Mouse (Mus musculus) mouse embryonic stem cell (cell line): ENCODE measurements around the gene Cenpe.
"Not testable (repeated sequence)": the region's sequence is repeated elsewhere in the genome, so short reads cannot be mapped to it uniquely, and the experiment has no call there.

Experiments
- in situ Hi-C, 2 experiments: fragments of 300-500 bp; cut with MboI; formaldehyde crosslinking; loops; 1 replicate in 1 of 2; 3 replicates in 1 of 2; pipeline ENCODE4 v1.14.3; 2019 to 2020; ENCODE audit warnings: low sequenced_read_pairs in 2 of 2, low pct_unique_long_range_greater_than_20kb in 1 of 2, mixed read lengths in 1 of 2; ENCODE audit not compliant: unreplicated experiment in 1 of 2

Gene Cenpe

DNA sequence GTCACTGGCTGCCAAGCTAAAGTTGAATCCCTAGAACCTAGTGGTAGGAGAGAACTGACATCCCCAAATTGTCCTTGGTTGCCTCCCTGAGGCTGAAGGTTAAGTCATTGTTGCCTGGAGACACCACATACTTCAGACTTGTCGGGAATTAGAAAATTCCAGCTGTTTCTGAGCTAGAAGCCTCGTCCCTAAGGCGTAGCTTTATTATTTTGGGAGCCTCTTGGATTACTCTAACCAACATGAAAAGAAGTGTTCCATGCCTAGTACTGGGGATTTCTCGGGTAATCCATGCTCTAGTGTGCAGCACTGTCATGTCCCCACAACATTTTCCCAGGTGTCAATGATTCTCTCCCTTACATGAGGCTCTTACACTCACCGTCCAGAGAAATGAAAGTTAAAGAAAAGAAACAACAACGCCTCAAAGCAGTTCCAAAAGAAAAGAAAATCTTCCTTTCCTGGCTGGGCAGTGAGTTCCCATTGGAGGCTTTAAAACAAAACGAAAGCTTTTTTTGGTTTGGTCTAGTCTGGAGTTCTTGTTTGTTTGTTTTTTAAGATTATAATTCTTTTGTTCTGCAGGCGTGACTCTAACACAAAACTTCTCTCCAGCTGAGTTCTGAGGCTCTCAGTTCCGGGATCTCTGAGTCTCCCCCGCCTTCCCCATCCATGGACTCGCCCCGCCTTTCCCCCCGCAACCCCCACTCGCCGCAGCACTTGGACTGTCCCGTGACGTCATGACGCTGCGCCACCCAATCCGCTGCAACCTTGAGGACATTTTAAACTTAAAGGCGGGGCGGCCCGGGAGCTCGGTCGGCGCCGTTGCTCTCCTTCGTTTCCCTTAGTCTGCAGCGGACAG, at the start of gene Cenpe:
Gene Cenpe (plus strand): TSS at position 733 of the 853 bp plus-strand sequence.
- in situ Hi-C loops = no loop called here

DNA sequence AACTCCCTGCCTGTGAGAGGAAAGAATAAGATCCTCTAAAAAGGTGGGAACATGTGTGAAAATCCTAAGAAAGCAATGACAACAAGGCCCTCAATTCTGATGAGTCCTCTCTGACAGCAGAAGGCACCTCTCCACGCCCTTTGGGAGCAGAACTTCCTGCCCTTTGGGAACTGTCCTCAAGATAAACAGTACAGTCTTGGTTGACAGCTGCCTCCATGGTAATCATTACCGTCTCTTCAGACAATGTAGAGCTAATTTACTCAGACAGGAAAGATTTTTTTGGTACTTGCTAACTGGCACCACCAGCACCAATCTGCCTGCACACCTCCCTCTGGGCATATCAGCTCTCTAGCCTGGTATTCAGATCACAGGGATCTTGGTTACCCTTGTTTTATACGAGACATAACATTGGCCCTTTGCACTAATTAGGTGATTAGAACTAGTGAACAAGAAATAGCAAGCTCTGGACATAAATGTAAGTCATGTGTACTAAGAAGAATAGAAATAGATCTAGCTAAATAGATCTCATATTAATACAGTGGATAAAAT, 40.4 kb upstream of the Cenpe start:
- in situ Hi-C loops = no loop called here

DNA sequence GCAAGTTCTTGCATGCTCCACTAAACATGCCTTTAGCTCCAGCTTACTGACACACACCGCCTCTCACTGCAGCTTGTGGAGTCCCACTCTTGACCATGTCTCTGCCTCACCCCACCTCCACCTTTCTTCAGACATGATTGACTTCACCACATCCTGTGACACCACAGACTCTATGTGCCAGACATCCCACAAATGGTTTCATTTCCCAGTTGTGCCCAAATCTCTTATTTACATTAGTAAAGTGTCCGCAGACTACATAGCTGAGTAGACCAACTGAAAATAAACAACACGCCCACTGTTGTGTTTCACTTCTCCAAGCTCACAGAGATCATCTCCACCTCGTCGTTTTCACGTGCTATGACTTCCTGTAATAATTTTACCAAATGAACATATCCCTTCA, 20.5 kb upstream of the Cenpe start:
- in situ Hi-C loops = no loop called here

DNA sequence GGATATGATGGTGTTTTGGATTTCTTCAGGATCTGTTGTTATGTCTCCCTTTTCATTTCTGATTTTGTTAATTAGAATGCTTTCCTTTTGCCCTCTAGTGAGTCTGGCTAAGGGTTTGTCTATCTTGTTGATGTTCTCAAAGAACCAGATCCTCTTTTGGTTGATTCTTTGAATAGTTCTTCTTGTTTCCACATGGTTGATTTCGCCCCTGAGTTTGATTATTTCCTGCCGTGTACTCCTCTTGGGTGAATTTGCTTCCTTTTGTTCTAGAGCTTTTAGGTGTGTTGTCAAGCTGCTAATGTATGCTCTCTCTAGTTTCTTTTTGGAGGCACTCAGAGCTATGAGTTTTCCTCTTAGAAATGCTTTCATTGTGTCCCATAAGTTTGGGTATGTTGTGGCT, 14.3 kb upstream of the Cenpe start:
- in situ Hi-C loops = not testable (repeated sequence)

DNA sequence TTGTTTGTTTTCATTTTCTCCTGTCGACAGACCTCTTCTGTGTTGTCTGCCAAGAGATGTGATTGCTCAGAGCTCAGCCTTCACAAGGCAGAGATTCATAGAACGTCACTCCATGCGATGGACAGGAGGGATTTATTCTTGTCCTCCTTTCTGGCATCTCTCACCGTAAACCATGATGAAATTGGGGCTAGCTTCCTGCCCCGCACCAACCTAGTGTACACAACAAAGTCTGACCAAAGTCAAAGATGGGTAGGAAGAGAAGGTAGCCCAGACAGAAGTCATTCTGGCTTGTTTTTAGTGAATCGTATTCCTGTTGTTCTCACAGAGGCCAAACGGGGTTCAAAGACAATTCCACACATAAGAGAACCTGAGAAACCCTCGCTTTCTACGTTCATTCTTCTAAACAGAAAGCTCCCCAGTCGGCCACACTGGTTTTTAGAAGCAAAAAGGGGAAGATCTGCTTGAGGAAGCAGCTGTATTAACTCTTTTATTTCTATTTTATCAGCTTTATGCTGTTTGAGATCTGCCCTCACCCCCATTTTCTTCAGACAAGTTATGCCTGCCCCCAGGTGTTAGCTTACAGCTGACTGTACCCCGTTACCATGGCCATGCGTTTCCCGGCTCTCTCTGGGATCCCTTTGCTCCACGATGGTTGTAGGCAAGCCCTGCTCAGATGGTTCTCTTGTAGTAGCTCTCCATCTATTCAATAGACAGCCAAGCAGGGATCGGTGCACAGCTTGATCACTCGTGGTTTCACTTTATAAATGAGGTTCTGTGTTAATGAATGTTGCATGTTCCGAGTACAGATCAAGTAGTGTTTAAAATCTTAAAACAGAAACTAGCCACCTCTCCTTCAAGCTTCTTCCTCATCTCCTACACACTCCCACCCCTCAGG, 11.7 kb upstream of the Cenpe start:
- in situ Hi-C loops = no loop called here

DNA sequence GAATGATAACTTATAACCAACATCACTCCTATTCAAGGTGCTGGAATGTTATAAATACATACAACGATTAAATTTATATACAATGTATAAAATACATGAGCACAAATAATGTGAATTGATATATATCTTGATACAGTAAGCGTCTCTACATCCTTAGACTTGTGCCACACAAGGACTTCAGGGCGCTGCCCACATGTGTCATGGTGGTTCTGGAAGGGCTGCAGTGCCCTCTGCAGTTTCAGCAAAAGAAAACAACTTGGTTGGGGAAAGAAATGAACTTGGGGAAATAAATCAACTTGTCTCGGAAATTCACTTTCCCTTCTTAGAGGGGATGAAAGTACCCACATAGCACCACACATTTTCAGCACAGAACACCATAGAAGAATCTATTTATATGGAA, 5.7 kb upstream of the Cenpe start:
- in situ Hi-C loops = no loop called here

DNA sequence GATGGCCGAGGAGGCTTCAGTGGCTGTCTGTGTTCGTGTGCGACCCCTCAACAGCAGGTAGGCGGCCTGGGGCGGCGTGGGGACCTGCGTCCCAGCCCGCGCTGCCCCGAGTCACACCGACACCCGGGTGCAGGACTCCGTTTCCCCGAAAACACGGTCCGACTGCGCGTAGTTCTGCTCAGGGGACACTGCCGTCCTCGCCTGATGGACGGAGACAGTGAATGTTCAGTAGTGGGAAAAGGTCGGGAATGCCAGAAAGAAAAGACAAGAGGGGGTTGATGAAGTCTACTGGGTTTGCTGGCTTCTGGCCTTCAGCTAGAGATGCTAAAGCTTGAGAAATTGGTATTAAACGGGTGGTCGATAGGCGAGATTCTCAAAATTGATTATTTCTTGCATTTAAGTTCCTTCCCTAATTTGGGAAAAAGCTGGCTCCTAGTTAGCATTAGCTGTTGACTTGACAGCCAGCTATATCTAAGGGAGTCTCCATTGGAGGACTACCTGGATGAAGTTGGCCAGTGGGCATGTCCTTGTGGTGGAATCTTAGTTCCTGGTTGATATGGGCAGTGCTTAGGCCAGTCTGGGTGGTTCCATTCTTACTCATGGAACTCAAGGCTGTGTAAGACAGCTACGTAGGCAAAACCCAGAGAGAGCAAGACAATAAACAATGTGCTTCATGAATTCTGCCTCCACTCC, 467 bp downstream of the Cenpe start:
- in situ Hi-C loops = no loop called here

DNA sequence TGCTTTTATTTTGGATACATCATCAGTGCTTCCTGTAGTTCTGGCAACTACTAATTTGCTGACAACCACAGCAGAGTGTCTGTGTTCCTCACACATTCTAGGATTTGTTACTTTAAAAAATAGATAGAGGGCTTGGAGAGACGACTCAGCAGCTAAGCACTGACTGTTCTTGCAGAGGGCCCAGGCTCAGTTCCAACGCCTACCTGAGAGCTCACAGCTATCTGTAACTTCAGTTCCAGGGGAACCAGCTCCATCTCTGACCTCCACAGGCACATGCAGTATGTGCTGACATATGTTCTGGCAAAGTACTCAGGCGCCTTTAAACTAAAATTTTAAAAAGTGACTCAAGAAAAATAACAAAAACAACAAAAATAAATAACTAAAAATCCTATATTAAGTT, 19.7 kb downstream of the Cenpe start:
- in situ Hi-C loops = no loop called here

DNA sequence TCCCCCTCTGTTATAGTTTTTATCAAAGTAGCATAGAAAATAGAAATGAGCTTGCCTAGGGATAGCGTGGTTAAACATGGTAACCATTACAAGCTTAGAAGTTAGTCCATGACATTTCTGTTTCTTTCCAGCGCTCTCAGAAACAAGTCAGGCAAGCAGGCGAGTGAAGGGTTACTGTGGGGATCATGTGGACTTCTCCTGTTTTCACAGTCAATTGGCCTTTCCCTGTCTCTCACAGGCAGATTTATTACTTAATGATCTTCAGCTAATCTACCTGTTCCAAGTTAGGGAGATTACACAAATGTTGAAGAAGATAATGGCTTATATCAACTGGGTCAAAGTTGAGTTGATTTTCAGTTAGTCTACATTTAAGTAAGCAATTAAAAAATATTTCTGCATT, 20.1 kb downstream of the Cenpe start:
- in situ Hi-C loops = no loop called here

DNA sequence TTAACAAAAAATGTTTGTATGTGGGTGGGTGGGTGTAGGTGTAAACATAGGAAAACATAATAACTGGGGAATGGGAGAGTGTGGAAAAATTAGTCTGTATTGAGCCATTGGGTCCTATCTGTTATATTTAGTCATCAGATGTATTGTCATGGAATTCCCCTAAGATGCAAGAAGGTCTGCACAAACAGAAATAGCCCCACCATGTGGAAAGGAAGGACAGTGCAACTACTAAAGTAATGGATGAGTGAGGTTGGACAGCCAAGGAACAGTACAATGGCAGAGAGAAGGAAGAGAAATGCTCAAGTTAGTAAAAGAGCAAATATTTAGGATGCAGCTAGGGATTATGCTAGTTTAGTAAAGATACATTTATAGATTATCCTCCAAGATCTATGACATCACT, 33.4 kb downstream of the Cenpe start:
- in situ Hi-C loops = no loop called here

DNA sequence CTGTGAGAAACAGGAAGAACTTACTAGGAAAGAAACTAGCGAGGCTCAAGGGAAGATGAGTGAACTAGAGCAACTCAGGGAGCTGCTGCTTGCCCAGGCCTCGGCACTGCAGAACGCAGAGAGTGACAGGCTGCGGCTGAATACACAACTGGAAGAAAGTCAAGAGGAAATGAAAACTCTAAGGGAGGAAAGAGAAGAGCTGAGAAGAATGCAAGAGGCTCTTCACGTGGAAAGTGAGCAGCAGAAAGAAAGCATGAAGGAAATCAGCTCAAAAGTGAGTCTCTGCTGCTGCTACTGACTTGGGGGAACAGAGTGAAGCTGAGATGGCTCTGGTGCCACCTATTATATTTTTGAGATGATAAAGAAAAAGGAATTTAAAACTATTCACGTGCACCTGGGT, 34.5 kb downstream of the Cenpe start:
- in situ Hi-C loops = no loop called here

DNA sequence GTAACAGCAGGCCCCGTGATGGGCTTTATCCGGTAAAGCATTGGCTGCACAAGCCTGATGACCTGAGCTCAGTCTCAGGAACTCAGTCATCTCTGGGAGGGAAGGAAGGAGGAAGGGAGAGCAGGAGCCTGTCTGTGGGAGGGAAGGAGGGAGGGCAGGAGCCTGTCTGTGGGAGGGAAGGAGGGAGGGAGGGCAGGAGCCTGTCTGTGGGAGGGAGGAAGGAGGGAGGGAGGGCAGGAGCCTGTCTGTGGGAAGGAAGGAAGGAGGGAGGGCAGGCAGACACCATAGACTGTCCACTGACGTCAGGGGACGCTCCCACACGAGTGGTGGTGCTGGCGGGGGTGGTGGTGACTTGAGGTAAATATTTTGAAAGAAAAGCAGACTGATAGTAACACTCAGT, 36.8 kb downstream of the Cenpe start:
- in situ Hi-C loops = no loop called here

DNA sequence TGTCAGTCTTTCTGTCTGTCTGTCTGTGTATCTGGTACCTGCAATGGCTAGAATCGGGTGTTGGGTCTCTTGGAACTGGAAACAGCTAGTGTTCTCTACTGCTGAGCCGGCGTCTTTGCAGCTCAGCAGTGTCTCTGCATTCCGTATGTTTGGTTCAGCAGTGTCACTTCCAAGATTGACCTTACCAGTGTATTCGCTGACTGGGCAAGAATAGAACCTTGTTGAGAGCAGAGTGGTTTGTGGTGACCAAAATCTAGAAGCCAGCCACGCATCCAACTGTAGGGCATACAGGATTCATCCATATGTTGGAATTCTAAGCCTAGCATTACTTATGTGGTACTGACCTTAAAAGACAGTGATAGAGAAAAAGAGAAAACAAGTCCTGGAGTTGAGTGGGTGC, 39.5 kb downstream of the Cenpe start:
- in situ Hi-C loops = no loop called here

DNA sequence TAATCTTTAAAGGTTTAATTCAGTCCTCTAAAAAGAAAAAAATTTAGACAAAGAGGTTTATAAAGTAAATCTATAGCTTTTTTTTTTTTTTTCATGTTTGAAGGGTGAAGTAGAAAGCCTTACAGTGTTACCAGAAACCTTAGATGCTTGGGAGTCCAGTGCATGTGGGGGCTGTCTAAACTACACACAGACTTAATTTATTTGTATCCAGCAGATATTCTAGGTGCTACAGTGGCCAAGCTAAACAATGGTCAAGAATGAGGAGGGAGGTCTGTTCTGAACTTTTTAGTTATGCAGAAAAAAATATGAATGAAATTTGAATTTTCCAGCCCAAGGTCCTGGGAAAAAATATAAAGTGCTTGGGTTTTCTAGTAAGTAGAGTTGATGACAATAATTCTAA, 42.4 kb downstream of the Cenpe start:
- in situ Hi-C loops = no loop called here

DNA sequence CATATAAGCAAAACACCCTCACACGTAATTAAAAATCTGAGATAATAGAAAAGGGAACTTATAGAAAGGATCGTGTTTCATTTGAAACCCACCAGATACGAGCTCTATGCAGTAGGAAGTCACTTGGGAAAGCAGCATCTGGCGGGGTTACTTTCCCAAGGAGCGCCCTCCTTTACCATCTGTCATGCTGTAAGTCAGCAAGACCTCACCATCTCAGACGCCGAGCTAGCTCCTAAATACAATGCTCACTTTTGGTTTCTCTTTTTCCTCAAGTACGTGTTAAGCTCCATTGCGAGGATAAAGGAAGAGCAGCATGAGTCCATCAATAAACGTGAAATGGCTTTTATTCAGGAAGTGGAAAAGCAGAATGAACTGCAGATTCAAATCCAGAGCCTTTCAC, 46.6 kb downstream of the Cenpe start:
- in situ Hi-C loops = no loop called here

DNA sequence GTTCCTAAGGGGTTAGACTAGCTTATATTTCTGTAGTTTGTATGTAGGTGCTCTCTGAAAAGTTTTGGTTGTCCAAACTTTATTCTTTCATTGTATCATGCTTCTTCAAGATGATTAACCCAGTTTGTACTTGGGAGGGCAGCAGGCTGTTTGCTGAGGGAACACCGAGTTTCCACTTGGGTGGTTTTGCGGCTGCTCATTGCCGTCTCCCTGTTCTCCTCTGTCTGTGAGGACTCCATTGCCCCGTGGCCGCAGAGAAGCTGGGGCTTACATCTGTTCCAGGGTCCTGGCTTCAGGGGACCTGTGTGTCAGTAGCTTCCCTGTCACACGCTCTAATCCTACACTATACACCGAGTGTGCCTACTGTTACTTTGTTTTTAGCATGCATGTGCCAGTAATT, 47.9 kb downstream of the Cenpe start:
- in situ Hi-C loops = no loop called here

DNA sequence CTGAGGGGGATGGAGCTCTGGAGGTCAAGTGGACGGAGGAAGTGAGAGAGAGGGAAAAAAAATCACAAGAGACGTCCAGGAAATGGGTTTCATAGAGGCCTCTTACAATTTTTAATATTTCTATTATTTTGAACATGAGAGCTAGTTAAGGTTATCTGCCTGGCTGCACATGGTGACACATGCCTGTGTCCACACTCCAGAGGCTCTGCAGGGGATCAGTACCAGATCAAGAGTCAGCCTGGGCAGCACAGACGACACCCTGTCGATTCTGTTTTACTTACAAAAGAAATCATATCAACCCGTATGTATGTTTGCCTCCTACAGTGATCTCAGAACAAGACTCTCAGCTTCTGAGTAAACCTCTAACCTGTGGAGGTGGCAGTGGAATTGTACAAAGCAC, 56.3 kb downstream of the Cenpe start:
- in situ Hi-C loops = no loop called here

DNA sequence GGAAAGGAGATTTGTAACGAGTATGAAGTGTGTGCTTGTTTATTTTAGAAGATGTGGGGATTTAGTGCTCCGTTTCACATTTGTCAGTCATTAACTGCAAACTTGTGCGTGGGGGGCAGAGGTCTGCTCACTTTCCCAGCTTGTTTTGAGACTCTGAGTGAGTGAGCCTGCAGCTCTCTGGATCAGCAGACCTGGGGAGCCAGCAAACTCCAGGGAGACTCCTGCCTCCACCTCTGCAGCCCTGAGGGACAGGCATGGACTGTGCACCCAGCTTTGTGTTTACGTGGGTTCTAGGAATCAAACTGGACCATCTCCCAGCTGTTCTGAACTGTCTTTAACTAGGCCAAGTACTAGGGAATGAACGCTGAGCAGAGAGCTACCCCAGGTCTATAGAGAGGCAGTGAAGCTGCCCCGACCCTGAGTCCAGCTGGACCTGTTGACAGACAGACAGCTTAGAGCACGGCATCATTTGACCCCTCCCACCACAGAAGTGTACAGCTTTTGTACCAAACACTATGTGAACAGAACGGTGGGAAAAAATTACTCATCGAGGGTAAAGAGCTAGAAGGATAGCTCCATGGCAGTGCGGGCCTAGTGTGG, 57.2 kb downstream of the Cenpe start:
- in situ Hi-C loops = no loop called here

DNA sequence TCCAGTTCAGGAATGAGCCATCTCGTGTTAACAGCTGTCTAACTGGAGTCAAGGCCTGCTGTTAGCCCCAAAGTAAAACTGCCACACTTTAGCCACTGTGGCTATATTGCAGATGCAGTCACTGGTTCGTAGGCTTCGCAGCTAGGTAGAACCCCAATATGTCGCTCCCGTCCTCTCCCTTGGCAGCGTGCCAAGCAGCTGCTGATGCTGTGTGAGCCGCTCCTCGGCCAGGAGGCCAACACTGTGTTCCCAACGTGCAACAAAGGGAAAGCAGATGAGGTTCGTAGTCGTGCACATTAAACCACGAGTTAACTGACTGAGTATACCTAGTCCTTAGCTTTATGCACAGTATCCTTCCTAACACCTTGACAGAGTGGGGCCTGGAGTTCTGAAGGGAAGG, 60.3 kb downstream of the Cenpe start:
- in situ Hi-C loops = no loop called here
